Mouse (Mus musculus) brain, embryonic 14.5 days (tissue): Measurements from ENCODE around the gene Mrgbp. TPM values are rescaled to one million over a fixed set of nuclear protein-coding genes. Genes with fewer than 3 reads are reported as not detected.

Source experiments
- DNase-seq: peaks from one replicate; pipeline ENCODE4 v3.0.0-alpha.2; 2011; ENCODE audit warnings: low read depth
- CTCF ChIP-seq: fragments of 200-500 bp; IDR thresholded peaks from 2 replicates; pipeline ENCODE4 v1.5.1; 2012; ENCODE audit warnings: inconsistent platforms, mild to moderate bottlenecking, moderate library complexity, borderline replicate concordance; ENCODE audit not compliant: insufficient read depth, insufficient read length; ENCODE audit errors: extremely low read depth
- POLR2A ChIP-seq: fragments of 200-500 bp; IDR thresholded peaks from 2 replicates; pipeline ENCODE4 v1.6.1; 2012; ENCODE audit warnings: mild to moderate bottlenecking, inconsistent platforms, borderline replicate concordance; ENCODE audit not compliant: poor library complexity, insufficient read depth, insufficient read length, severe bottlenecking; ENCODE audit errors: extremely low read depth
- polyA plus RNA-seq: library from polyadenylated mRNA; depleted of rRNA; stranded (reverse); fragments of >200 nt; gene quantifications from 2 replicates; pipeline ENCODE4 v1.2.3, GENCODE M21; 2012; rRNA removed

Mrgbp gene
- polyA plus RNA-seq, 1 experiment = 54.3 TPM

DNA sequence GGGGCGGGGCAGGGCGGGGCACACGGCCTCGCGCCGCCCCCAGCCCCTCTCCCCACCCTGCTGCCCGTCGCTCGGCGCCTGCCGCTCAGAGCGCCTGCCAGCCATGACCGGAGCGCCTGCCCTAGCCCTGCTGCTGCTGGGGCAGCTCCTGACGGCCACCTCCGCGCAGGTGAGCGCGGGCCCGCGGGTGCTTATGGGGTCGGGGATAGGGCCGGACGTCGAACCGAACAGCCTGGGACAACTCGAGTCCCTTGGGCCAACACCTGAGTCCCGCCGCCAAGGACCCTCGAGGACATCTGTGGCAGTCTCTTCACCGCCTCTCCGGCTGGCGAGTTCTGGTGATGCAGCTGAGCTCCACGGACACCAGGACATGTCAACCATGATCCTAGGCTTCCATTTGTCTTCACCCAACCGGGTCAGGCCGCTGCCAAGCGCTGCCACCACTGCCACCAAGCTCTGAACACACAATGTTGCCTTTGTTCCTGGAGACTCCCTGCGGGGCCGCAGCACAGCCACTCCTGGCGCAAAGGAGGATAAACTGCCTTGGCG lies 17.1 kb downstream of the Mrgbp start:
- peak; percentile 77 for DNase-seq
- TF ChIP-seq POLR2A (0 out of 2 replicates have a peak, but pooled peaks have one; percentile 19), CTCF (no peak)

DNA sequence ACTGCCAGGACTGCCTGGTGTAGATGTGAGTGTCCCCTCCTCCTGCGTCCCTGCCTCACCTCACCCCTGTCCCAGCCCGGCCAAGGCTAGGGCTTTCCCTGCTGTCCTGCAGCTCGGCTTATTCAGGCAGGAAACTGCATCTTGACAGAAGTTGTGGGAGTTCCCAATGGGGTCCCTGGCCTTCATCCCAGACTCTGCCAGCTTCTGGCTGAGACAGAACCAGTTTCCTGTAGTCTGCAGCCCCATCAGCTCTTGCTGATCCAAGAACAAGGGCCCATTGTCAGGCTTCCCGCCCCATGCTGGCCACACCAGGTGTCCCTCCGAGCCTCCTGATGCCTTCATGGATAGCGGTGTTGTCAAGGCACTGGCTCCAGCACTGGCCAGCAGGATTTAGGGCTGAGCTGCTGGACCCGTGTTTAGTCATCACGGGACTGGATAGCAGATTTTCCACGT lies 19.5 kb downstream of the Mrgbp start:
- no peak for TF ChIP-seq CTCF
- TF ChIP-seq POLR2A = no peak
- peak; percentile 89 for DNase-seq

- TF ChIP-seq POLR2A = no peak
- peak; percentile 49 for DNase-seq
These were observed 23.7 kb downstream of the Mrgbp start for GRCm38 (mm10) chr2:180604781-180605180.

- no peak for DNase-seq
- no peak for TF ChIP-seq CTCF
- no peak for TF ChIP-seq POLR2A
These were observed 29.2 kb downstream of the Mrgbp start for GRCm38 (mm10) chr2:180610283-180610682.

DNA sequence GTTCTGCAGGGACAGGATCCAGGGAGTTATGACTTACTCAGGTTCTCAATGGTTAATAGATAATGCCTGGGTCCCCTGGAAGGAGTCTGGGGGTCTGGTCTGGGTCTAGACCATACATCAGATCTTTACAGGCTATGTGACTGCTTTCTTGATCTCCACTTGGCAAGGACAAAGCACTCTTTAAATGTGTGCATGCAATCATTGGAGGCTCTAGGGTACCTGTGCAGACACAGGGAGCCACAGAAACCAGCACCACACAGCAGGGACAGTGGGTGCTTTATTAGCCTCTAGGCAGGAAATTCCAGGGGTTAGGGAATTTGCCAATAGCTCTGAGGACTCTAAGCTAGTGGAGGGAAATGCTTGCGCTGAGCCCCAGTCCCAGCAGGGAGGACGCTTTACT lies 30.8 kb downstream of the Mrgbp start:
- TF ChIP-seq POLR2A (no peak), CTCF (no peak)
- DNase-seq = no peak

Other genes starting within 250 kb of the Mrgbp start
- 0.04 TPM in 1 of 2 replicates, not detected in the other for gene Gata5, start 246.6 kb upstream of the Mrgbp start, polyA plus RNA-seq
- 2.1 and 2.7 TPM in 2 replicates for gene Slco4a1, start 125.1 kb upstream of the Mrgbp start, polyA plus RNA-seq
- 3.6 and 4.3 TPM in 2 replicates for gene Ntsr1, start 81.3 kb upstream of the Mrgbp start, polyA plus RNA-seq
- gene Ogfr, start 7.9 kb downstream of the Mrgbp start, polyA plus RNA-seq = 75.6 and 105 TPM in 2 replicates
- 31.5 and 37.5 TPM in 2 replicates for gene Col9a3, start 16.5 kb downstream of the Mrgbp start, polyA plus RNA-seq
- gene Tcfl5, start 61.4 kb downstream of the Mrgbp start, polyA plus RNA-seq = 1.2 and 1.9 TPM in 2 replicates
- gene Dido1, start 128.7 kb downstream of the Mrgbp start, polyA plus RNA-seq = 24.9 and 31.0 TPM in 2 replicates
- 62.8 and 64.7 TPM in 2 replicates for gene Gid8, start 128.8 kb downstream of the Mrgbp start, polyA plus RNA-seq
- 0.83 and 0.85 TPM in 2 replicates for gene Slc17a9, start 144.0 kb downstream of the Mrgbp start, polyA plus RNA-seq
- 8.5 and 10.6 TPM in 2 replicates for gene Bhlhe23, start 195.6 kb downstream of the Mrgbp start, polyA plus RNA-seq